Mouse (Mus musculus) left cerebral cortex, adult 11 months (tissue): ENCODE data around the gene Dnaaf5.

Source experiments
- DNase-seq: peaks from one replicate; pipeline ENCODE4 v3.0.0; 2022; ENCODE audit warnings: low spot score

Dnaaf5 gene

DNA sequence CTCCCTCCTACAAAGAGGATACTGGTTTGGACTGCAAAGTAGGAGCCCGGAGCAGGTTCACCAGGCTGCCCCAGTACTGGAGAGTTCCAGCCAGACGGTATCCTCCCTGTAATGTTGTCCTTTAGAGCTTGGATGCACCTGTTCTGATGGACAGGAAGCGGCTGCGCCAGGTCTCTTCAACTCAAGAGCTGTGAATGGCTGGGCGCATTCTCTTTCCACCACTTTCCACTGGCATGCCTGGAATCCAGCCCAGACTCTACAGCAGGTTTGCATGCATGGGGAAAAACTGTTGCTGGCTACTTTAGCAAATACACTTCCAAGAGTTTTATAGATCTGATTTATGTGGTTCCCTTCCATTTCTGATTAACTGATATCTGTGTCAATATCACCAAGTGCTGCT lies 8.7 kb upstream of the Dnaaf5 start:
- DNase-seq = no peak

DNA sequence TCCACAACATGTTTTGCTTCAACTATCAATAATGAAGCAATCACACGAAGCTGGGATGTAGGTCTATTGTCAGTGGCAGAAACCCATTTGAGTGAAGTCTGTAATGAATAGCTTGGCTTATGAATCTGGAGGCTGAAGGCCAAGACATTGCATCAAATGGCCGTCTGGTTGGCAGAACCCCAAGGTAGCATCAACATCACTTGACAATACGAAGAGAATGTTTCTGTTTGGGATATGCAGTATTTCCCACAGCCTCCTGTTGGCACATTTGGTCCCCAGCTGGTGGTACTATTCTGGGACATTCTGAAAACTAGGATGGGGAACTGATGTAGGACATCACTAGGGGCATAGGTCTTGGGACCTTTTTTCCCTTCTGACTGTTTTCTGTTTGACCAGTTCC lies 6.1 kb upstream of the Dnaaf5 start:
- no peak for DNase-seq

- DNase-seq = no peak
Measured at GRCm38 (mm10) chr5:139145726-139146125, 4.3 kb upstream of the Dnaaf5 start.

DNA sequence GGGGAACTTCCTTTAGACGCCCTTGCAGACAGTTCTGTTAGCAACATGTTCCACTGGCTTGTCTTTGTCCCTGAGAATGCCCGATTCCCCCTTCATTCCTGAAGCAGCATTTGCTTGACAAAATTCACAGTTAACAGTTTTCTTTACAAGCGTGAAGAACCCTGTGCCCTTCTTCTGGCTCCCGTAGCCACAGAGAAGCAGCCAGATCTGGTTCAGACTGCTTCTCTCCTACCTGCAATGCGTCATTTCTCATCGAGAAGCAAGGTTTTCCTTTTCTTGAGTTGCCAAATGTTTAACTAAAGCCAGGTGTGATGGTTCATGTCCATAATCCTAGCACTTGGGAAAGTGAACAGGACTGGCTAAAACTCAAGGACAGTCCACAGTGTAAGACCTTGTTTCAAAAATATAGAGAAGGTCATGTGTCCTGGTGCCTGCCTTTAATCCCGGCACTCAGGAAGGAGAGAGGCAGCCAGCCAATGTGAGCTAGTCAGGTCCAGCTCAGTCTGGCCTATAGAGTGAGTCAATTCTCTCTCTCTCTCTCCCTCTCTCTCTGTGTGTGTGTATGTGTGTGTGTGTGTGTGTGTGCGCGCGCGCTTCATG lies 3.4 kb upstream of the Dnaaf5 start:
- DNase-seq = no peak

DNA sequence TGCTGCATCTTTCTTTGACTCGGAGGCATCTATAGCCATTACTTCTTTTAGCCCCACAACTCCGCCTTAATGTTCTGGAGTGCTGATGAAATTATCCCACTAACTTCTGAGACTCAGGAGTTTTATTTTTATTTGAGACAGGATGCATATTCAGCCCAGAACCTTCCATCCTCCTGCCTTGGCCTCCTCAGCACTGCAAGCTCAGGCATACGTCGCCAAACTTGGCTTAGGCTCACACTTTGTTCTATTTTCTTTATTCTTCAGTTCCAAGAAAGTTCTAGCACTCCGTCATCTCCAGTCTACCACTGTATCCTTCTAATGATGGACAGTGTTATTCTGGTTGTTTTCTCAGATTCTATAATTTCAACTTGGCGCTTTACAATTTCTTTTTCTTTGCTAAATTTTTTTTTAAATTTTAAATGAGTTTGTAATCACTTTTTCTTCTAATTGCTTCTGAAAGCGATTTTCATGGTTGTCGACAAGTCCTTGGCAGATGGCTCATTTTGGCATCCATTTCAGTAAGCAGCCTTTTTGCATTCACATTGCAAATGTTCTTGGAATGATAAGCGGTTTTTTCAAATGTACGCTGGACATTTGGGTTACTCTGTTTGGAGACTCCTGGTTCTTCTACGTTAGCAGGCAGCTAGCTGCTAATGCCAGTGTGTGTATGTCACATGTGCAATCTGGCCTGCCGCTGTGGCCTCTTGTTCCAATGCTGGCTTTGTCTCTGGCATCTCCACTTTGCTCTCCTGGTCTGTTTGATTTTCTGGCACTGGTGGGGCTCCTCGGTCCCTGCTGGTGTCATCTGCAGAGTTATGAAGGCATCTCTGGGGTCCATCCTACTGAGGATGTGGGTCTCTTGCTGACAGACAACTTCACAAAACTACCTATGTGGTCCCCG lies 2.6 kb upstream of the Dnaaf5 start:
- no peak for DNase-seq

DNA sequence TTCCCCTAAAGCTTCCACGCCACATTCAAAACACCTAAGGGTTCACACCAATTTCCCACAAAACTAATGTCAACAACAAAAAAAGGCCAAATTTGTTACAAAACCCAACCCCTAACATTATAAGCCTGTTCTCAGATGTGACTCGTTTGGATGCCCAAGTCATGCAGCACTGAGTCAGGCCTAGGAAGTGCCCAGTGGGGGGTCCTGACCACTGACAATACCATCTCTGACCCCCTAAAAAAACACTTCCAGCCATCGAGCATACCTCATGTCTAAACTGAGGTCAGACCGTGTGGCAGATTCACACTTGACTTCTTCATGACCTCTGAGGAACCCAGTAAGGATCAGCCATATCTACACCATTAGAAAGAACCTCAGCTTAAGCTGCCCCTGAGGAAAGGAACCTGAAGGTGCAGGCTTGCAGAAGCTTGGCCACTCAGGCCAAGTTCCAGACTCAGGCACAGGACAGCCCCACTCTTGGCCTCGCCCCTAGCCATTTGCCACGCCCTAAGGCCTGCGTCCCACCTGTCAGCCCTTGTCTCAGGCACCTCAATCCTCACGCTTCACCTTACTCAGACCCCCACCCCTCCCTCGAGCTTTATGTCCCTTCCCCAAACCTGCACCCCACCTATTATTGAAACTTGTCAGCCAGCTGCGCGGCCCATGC lies 884 bp upstream of the Dnaaf5 start:
- DNase-seq = no peak

DNA sequence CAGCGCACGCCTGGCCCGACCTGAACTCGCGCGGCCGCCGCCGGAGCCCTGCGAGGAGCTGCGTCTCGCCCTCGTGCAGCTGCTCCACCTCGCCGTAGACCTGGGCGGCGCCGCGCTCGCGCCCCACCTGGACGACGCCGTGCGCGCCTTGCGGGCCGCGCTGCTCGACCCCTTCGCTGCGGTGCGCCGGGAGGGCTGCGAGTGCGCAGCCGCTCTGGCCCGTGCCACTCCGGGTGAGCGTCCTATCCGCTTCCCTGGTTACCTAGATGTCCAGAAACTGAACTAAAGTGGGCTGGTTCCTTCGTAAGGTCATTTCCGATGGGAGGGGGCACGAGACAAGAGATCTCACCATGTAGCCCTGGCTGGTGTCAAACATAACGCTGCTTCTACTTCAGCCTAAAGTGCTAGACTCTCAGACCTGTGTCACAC lies 594 bp downstream of the Dnaaf5 start:
- DNase-seq = no peak

- DNase-seq = no peak
Measured at GRCm38 (mm10) chr5:139160899-139161298, 10.9 kb downstream of the Dnaaf5 start.

GRCm38 (mm10) chr5:139161632-139162031 lies 11.6 kb downstream of the Dnaaf5 start:
- DNase-seq = no peak

DNA sequence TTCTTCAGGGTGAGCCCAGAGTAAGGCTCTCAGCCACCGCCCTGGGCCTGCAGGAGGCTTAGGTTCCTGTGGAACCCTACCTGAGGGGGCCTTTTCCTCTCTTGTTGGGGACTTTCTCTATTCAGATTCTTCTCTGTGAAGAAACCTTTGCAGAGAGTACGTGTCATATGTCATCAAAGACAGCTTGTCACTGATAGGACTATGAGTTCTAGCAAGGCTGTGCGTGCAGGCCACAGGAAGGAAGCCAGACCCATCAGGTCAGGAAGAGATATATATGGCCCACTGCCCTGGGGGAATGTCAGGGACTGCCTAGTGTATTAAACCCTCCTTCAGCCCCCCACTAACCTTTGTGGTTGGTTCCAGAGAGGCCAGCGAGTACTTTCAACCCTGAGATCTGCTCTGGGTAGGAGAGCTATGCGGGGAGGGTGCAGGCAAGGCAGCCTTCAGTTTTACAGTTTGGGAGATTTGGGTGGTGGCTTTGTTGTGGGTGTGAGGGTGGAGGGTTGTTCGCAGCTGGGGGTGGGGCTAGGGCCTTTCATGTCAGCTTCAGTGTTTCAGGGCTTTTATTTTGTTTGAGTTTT lies 16.8 kb downstream of the Dnaaf5 start:
- no peak for DNase-seq

DNA sequence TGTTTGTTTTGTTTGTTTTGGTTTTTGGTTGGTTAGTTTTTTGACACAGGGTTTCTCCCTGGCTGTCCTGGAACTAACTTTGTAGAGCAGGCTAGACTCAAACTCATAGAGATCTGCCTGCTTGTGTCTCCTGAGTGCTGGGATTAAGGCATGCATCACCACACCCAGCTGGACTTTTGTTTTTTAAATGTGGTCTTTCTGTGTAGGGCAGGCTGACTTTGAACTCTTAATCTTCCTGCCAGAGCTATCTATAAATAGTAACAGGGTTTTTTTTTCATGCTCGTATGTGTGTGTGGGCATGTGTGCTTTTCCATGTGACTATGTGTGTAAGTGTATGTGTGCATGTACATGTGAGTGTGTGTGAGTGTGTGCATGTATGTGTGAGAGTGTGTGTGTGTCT lies 17.5 kb downstream of the Dnaaf5 start:
- no peak for DNase-seq

GRCm38 (mm10) chr5:139171929-139172328 lies 21.9 kb downstream of the Dnaaf5 start:
- no peak for DNase-seq

GRCm38 (mm10) chr5:139174141-139174540 lies 24.1 kb downstream of the Dnaaf5 start:
- DNase-seq = no peak

GRCm38 (mm10) chr5:139174556-139175547 lies 24.8 kb downstream of the Dnaaf5 start:
- DNase-seq = no peak

DNA sequence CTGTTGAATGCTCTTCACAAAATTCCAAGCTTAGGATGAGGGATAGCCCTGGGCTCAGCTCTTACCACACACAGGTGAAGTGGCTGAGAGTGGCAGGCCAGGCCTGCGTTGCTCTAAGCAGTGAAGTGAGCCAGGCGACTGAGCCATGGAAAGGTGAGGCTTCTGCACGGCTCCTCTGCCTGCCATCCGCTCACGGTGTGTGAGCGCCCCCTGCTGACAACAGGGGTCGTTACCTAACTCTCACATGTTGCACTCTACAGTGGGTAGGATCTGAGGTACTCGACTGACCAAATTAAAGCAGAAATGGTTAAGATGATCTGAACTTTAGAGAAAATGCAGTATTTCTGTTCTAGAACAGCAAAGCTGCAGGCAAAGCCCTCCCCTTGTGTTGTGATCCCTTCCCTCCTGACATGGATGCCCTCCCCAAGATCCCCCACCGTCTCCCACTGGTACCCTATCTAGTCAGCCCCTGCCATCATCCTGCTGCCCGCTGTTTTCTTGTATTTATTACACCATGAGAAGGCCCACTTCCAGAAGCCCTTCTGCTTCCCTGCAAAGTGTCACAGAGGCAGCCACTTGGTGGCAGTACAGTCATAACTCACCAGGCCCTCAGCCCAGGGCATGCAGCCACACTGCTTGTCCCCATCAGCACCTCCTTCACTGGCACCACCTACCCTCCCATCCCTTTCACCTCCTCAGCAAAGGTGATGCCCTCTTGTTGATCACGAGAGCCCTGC lies 29.0 kb downstream of the Dnaaf5 start:
- DNase-seq = peak; percentile 56

DNA sequence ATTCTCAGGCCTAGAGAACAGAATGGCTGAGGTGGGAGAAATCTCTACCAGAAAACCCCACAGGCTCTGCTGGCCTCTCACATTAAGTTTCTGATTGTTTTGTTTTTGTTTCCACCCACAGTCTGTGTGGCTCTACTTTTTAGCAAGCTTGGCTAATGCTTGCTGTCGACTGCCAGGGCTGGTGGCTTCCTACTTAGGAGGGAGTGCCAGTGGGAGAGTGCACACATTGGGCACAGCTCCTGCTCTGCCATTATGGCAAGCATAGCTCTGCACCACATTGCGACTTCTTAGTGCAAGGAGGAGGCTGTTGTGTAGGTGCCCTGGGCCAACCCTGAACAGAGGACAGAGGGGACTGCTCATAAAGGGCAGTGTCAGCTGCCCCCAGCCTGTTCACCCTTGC lies 33.1 kb downstream of the Dnaaf5 start:
- DNase-seq = no peak

GRCm38 (mm10) chr5:139183601-139184000 lies 33.6 kb downstream of the Dnaaf5 start:
- DNase-seq = no peak

DNA sequence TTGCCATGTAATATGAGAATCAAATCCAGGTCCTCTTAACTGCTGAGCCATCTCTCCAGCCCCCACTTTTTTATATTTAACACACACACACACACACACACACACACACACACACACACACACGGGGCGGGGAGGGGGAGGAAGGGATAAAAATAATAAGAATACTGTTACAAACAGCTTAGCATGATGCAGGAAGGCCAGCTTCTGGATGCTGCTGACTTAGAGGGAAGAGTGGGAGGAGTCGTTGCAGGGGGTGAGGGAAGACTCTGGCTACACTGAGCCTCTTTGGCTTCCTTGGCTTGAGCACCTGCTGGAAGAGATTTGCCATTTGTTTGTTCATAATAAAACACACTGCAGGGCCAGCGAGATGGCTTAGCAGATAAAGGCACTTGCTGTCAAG lies 34.9 kb downstream of the Dnaaf5 start:
- DNase-seq = no peak

DNA sequence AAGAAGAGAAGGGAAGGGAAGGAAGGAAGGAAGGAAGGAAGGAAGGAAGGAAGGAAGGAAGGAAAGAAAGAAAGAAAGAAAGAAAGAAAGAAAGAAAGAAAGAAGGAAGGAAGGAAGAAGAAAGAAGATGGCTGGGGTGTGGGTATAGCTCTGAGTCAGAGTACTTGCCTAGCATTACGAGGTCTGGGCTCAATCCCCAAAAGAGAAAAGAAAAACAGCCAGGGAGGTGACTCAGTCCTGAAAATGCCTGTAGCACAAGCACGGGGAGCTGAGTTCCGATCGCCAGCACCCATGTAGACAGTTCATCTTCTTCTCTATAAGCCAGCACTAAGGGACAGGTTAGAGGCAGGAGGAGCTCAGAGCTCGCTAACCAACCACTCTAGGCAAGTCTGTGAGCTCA lies 39.7 kb downstream of the Dnaaf5 start:
- DNase-seq = no peak

DNA sequence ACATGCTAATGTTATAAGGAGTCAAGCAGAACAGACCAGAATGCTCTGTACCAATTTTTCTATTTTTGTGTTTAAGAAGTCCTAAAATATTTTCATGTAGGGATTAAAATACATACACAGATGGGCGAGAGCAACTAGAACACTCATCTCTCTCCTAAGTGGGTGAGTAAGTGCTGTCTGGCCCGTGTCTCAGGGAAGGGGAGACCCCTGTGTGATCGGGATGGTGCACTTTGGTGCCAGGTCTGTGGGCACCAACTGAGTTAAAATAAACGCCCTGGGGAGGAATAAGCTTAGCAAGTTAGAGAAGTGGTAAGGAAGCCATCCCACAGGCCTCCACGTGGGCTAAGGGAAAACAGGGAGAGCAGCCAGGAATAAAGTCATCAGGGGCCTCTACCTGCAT lies 40.9 kb downstream of the Dnaaf5 start:
- DNase-seq = no peak

- no peak for DNase-seq
Measured at GRCm38 (mm10) chr5:139198779-139199178, 48.8 kb downstream of the Dnaaf5 start.
